Mouse (Mus musculus) megakaryocyte-erythroid progenitor cell, adult 5-6 weeks (primary cell): ENCODE measurements around the gene Ccp110. TPM values are rescaled to one million over a fixed set of nuclear protein-coding genes. Genes with fewer than 3 reads are reported as not detected.

Experiments
- ATAC-seq: replicated peaks from 2 replicates; pipeline ENCODE4 v1.8.0; 2016; ENCODE audit warnings: mild to moderate bottlenecking, inconsistent platforms; ENCODE audit not compliant: severe bottlenecking, poor library complexity, low FRiP score, low TSS enrichment
- total RNA-seq, 2 experiments: library from RNA; stranded (forward) in 1 of 2; stranded (reverse) in 1 of 2; fragments of 200-1000, 215-1000 nt in 1 of 2; fragments of >200 nt in 1 of 2; fragmentation: Nextera tagmentation in 1 of 2; gene quantifications; 2 replicates each; pipeline ENCODE4 v1.2.3; 2014 to 2017

Ccp110 gene
- total RNA-seq, 2 experiments from 2014 or later, result 37.0 to 49.6 TPM

DNA sequence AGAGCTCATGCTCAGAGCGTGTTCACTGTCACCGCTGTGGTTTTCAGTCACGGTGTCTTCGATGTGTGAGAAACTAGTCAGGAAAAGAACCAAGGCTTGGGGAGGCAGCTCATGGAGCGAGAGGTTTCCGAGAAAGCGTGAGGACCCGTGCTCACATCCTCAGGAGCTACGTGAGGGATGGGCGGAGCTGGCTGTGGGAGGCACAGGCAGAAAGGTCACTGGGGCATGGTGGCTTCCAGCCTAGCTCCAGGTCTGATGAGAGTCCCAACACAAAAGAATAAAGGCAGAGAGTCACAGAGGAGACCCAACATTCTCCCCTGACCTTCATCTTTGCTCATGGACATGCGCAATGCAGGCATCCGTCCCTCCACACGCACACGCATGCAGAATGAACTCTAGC, 52.4 kb downstream of the Ccp110 start:
- ATAC-seq, result no peak

DNA sequence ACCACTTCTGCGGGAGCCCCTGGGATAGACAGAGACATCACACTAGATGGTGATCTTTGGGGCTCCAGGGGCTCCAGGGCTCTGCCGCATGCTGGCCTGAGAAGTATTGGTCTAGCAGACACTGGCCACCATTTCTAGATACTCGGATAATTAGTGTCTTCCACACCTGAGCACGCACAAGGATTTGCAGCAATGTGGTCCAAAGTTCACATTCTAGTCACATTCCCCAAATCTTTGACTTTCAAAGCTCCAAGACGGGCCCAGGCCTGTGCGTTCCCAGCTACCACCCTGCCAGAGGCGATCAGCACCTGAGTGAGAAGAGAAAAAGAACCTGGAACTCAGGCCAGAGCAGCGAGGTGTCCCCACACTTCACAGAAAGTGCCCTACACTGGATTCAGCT, 53.3 kb downstream of the Ccp110 start:
- ATAC-seq, result no peak

DNA sequence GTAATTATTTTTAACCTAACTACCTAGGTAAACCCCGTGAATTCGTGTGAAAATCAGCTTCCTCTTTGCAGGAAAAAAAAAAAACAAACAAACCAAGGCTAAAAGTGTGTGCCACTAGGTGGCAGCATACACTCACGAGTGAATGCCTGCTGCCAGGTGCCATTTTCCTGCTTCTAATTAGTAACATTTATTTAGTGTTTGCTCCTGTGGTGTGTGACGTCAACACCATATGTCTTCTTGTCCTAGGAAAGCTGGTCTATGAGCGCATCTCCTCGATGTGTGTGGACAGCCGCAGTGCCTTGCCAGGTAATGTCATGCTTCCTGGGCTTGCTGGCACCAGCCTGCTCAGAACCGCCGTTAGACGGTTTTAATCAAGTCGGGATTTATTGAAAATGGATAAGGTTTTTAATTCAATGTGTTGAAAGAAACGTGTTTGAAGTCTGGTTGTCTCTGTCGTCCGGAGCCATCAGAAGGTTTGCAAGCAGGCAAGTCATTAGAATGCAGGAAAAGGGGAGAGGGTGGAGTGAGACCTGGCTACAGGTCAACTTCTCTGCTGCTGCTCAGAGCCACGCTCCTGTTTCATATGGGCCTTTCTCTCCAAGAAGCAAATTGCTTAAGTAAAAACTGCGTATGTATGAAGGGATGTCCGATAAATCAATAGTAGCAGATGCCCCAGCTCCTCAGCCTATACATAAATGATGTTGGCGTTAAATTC, 53.9 kb downstream of the Ccp110 start:
- ATAC-seq, result peak; percentile 73

DNA sequence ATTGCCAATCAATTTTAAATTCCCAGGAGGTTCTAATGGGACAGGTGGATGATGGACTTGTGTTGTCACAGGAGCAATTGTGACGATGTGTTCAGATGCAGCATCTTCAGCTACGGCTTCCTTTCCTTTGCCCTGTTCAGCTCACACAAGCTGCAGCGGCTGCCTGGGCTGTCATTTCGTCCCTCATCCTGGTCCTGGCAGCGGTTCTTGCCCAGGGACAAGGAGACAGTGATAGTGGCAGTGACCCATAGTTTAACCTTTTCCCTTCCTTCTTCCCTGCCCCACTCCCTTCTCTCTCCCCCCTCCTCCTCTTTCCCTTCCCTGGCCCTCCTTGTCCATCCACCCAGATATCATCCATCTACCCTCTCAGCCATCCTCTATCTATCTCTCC, 54.5 kb downstream of the Ccp110 start:
- no peak for ATAC-seq

DNA sequence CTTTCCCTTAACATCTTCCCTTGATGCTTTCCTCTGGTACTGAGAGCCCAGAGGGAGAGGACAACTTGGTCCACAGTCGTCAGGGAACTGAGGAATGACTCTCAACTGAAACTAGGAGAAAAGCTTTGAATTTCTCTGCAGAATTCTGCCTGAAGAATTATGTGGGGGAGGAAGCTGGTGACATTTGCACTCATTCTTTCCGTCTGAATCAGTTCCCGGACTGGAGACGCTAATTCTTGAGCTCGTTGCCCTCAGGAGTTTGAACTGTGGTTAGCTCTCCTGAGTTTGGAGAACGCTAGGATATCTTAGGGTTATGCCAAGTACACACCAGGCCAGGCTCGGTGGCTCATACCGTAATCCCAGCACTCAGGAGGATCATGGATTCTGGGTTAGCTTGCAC, 56.9 kb downstream of the Ccp110 start:
- ATAC-seq, result no peak

DNA sequence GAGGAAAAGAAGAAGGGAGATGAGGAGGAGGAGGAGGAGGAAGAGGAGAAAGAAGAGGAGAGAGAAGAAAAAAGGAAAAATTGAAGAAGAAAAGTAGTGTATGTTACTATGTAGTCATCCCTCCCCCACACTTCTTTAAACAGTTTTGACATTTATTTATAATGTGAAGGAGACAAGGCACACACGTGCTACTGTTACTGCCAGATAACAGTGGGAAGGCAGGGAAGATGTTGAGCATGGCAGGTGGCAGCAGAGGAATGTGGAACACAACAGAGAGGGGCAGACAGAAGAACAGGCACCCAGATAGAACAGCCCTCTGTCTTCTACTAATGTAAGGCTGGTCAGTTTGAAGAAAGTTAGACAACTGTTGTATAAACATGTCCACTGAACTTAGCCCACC, 57.3 kb downstream of the Ccp110 start:
- peak; percentile 53; the same call in 1 of the 2 replicates for ATAC-seq

DNA sequence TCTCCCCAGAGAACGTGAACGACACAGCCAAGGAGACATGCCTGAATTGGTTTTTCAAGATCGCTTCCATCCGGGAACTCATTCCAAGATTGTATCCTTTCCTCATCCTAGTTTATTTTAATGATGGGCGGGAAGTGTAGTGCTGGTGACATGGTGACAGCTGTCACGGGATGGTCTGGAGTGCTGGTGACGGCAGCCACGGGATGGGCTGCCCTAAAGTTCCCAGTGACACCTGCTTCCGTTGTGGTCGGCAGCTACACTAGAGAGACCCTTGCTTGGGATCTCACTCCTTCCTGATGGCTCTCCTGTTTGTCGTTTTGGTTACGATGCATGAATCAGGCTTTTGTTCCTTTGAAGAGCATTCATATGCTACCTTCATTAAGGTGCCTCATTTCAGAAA, 60.7 kb downstream of the Ccp110 start:
- no peak for ATAC-seq

DNA sequence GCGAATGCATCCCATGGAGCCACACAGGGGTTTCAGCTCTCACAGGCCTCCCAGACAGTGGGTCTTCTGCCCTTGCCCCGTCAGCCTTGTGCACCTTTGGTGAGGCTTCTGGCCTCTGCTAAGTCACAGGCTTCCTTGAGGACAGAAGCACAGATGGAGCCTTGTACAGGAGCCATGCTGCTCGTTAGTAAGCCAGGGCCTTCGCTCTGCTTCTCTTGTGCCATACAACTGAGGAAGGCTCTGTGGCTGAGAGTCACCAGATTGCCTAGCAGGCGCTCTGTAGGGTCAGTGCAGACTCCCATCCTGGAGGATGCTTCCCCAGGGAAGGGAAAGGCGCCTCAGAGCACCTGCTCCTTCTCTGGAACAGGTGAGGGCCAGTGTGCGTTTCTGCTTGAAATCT, 63.6 kb downstream of the Ccp110 start:
- ATAC-seq, result no peak

DNA sequence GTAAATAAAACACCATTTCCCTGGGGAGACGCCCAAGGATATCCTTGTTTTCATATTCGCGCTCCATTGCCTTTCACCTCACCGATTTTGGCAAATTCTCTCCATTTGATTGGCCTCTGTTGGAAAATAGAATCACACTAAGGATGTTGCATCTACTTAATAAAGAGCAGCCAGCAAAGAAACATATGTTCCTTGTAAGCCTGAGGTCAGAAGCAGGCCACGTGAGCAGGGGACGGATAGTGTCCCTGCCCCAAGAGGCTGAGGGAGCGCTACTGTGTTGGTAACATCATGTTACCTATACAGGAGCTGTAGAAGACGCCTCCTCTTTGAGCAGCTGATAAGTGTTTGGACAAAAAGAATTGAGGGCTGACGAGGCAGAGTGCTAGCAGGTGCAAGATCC, 64.1 kb downstream of the Ccp110 start:
- no peak for ATAC-seq

DNA sequence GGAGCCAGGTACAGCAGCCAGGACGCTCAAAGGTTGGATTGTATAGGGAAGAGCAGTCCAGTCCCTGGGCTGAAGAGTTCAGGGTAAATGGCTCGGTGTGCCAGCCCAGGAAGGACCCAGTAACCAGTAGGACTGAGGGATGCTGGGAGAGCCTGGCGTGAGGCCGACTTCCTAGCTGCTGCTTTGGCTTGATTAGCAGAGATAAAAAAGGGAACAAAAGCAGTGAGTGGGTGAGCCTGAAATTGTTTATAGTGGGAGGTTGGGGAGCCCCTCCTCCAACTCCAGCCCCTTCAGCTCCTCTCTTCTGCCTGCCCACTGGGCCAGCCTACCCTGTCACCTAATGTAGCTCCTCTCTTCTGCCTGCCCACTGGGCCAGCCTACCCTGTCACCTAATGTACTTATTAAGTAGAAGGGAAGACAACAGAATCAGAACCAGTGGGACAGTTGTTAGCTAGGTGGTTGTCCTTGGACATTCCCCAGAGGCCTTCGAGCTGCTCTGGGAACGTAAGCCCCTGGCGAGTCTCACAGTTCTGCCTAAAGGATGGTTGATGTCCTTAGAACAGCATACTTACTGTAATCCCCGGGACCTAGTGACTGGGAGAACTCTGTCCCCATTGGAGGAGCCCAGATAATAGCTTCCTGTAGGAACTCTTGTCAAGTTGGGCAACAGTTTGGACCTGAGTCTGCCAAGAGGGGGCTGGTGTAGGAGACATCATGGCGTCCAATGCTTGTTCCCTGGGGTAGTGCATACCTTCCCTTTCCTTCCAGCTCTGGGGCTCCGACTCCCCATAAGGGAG, 65.4 kb downstream of the Ccp110 start:
- ATAC-seq, result peak; percentile 92

DNA sequence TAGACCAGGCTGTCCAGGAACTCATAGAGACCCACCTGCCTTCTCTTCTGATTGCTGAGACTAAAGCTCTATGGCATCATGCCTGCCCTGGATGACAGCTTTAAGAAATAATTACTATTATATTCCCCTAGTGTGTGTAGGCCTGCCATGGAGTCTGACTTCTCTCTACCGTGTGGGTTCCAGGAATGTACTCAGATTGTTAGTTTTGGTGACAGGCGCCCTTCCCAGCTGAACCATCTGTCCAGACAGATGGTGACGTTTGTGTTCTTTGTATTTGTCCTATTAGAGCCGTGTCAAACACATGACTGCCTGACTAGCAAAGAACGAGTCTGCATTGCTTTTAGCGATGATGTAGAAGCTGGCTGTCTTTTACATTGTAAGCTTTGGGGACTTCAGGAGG, 66.2 kb downstream of the Ccp110 start:
- no peak for ATAC-seq

DNA sequence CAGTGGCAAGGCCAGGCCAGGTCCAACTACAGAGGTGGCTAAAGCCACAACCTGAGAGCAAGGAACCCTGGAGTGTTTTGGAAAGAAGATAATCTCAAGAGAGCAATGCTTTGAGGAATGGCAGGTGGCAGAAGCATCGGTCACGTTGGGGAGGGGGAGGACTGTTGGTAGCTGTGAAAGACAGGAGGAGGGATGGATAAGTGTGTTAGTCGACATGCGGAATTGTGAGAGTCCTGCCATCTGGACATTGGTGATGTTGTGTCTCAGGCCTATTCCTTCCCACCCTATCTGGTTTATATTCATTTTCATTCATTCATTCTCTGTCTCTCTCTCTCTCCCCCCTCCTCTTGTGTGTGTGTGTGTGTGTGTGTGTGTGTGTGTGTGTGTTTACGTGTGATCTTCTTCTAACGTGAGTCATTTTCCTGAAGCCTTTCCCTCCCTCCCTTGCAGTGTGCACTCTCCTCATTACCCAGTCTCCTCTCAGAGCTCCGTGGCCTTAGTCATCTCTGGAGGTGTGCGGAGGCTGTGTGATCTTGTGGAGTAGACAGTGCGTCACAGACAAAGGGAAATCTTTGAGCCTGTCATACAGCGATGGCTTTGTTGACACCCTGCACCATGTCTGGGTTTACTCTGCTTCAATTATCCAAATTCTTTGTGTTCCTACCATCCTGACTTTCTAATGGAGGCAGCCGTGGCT, 71.1 kb downstream of the Ccp110 start:
- ATAC-seq, result no peak

DNA sequence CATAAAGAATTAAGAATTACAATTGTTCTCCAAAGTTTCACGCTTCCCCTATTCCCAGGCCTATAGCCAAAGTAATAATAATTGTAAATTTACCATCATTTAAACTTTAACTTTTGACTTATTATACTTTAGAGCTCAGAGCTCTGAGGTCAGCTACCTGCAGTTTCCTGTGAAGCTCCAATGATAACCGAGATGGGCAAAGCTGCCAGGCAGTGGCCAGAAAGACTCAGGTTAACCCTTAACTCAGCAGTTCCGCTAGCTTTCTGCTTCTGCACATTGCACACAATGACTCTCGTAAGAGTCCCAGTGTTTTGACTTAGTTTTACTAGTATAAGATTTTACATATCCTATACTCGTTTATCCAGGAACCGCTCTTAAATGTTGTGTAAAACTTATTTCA, 73.7 kb downstream of the Ccp110 start:
- no peak for ATAC-seq

Other genes starting within 250 kb of the Ccp110 start
- 0.33 and 1.3 TPM in 2 replicates for gene Itpripl2, start 220.6 kb upstream of the Ccp110 start, total RNA-seq (2014; fragmentation: Nextera tagmentation)
- 1.8 and 3.3 TPM in 2 replicates for gene Itpripl2, start 220.6 kb upstream of the Ccp110 start, total RNA-seq (2017)
- 31.1 and 61.7 TPM in 2 replicates for gene Coq7, start 179.2 kb upstream of the Ccp110 start, total RNA-seq (2014; fragmentation: Nextera tagmentation)
- 40.3 and 69.8 TPM in 2 replicates for gene Coq7, start 179.2 kb upstream of the Ccp110 start, total RNA-seq (2017)
- gene Tmc7, start 127.8 kb upstream of the Ccp110 start, total RNA-seq (2014; fragmentation: Nextera tagmentation), result 0.32 TPM in 1 of 2 replicates, not detected in the other
- gene Tmc7, start 127.8 kb upstream of the Ccp110 start, total RNA-seq (2017), result not detected in 2 replicates
- not detected in 2 replicates for gene Tmc5, start 115.3 kb upstream of the Ccp110 start, total RNA-seq (2014; fragmentation: Nextera tagmentation)
- gene Tmc5, start 115.3 kb upstream of the Ccp110 start, total RNA-seq (2017), result not detected in 2 replicates
- gene Gde1, start 6.8 kb upstream of the Ccp110 start, total RNA-seq (2014; fragmentation: Nextera tagmentation), result 30.4 and 54.3 TPM in 2 replicates
- gene Gde1, start 6.8 kb upstream of the Ccp110 start, total RNA-seq (2017), result 24.3 and 28.3 TPM in 2 replicates
- 43.7 and 46.6 TPM in 2 replicates for gene Vps35l, start 27.7 kb downstream of the Ccp110 start, total RNA-seq (2014; fragmentation: Nextera tagmentation)
- gene Vps35l, start 27.7 kb downstream of the Ccp110 start, total RNA-seq (2017), result 38.9 and 52.9 TPM in 2 replicates
- 0.81 and 1.2 TPM in 2 replicates for gene Iqck, start 143.2 kb downstream of the Ccp110 start, total RNA-seq (2014; fragmentation: Nextera tagmentation)
- 0.33 TPM in 1 of 2 replicates, not detected in the other for gene Iqck, start 143.2 kb downstream of the Ccp110 start, total RNA-seq (2017)
- gene Knop1, start 143.7 kb downstream of the Ccp110 start, total RNA-seq (2014; fragmentation: Nextera tagmentation), result 37.7 and 50.6 TPM in 2 replicates
- gene Knop1, start 143.7 kb downstream of the Ccp110 start, total RNA-seq (2017), result 58.4 and 68.6 TPM in 2 replicates